Mouse (Mus musculus) liver, embryonic 15.5 days (tissue): ENCODE measurements around the gene Chrna7. TPM values are rescaled to one million over a fixed set of nuclear protein-coding genes. Genes with fewer than 3 reads are reported as not detected.

Source experiments
- ATAC-seq: fragments of 200-750 bp; cut with Nextera tagmentation; 2 replicates; pipeline ENCODE4 v1.8.0; 2017; ENCODE audit warnings: moderate number of reproducible peaks, mild to moderate bottlenecking, moderate library complexity; ENCODE audit not compliant: insufficient read depth
- H3K27ac ChIP-seq: fragments of 300-500 bp; sonication (generic); replicated peaks from 2 replicates; pipeline ENCODE4 v1.5.1; 2015; ENCODE audit warnings: mild to moderate bottlenecking, inconsistent platforms
- H3K27me3 ChIP-seq: fragments of 300-500 bp; sonication (generic); 2 replicates; pipeline ENCODE4 v1.6.1; 2015; ENCODE audit warnings: mild to moderate bottlenecking, inconsistent platforms
- H3K36me3 ChIP-seq: fragments of 300-500 bp; sonication (generic); replicated peaks from 2 replicates; pipeline ENCODE4 v1.6.1; 2015; ENCODE audit warnings: moderate library complexity, mild to moderate bottlenecking, inconsistent platforms
- H3K4me1 ChIP-seq: fragments of 300-500 bp; sonication (generic); replicated peaks from 2 replicates; pipeline ENCODE4 v1.6.1; 2015; ENCODE audit warnings: inconsistent platforms
- H3K4me2 ChIP-seq: fragments of 300-500 bp; sonication (generic); 2 replicates; pipeline ENCODE4 v1.6.1; 2015; ENCODE audit warnings: moderate library complexity, mild to moderate bottlenecking, inconsistent platforms
- H3K4me3 ChIP-seq: fragments of 300-500 bp; sonication (generic); replicated peaks from 2 replicates; pipeline ENCODE4 v1.5.1; 2015; ENCODE audit warnings: mild to moderate bottlenecking, inconsistent platforms
- H3K9ac ChIP-seq: fragments of 300-500 bp; sonication (generic); 2 replicates; pipeline ENCODE4 v1.6.1; 2015; ENCODE audit warnings: moderate library complexity, mild to moderate bottlenecking, inconsistent platforms
- H3K9me3 ChIP-seq: fragments of 300-500 bp; sonication (generic); replicated peaks from 2 replicates; pipeline ENCODE4 v1.6.1; 2016; ENCODE audit warnings: inconsistent platforms
- WGBS: fragments of 180-500 bp; shearing (Covaris S2); methylation state at CpG from one replicate; pipeline ENCODE4 v1.1.7; 2015; ENCODE audit warnings: mixed read lengths; ENCODE audit not compliant: insufficient replicate concordance; 5-methylcytosine and 5-hydroxymethylcytosine counted together
- polyA plus RNA-seq: library from polyadenylated mRNA; unstranded; fragments of >200 nt; fragmentation: Nextera tagmentation; extraction: Ambion mirVana; gene quantifications from 2 replicates; pipeline ENCODE4 v1.2.1, GENCODE M21; 2015

Chrna7 gene
- polyA plus RNA-seq, 1 experiment from 2014 or later, result not detected

DNA sequence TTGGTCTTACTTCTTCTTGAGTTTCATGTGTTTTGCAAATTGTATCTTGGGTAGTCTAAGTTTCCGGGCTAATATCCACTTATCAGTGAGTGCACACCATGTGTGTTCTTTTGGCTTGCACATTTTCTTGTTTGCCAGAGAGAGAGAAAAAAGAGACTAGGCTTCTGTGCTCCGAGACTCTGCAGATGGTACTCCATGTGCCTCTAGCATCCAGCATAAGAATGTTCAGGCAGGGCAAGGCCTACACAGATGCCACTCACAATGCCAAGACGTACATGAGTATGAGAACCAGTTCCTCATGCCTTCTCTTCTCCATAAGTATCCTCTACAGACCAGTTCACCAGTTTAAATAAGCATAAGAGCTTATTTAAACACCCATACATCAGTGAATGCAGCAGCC lies 47.8 kb downstream of the Chrna7 start:
- H3K9ac ChIP-seq, result no peak overlapping the region
- H3K4me1 ChIP-seq, result no peaks in the 10 kb centered on the region
- 59% methylated on average over 3 of the region's 3 CpGs for WGBS
- H3K4me2 ChIP-seq, result no peak overlapping the region
- H3K27ac ChIP-seq, result no peak overlapping the region
- H3K4me3 ChIP-seq, result no peak overlapping the region
- no peaks in the 10 kb centered on the region for H3K9me3 ChIP-seq
- no peaks in the 10 kb centered on the region for H3K27me3 ChIP-seq
- no peaks in the 10 kb centered on the region for H3K36me3 ChIP-seq
- no peak for ATAC-seq

DNA sequence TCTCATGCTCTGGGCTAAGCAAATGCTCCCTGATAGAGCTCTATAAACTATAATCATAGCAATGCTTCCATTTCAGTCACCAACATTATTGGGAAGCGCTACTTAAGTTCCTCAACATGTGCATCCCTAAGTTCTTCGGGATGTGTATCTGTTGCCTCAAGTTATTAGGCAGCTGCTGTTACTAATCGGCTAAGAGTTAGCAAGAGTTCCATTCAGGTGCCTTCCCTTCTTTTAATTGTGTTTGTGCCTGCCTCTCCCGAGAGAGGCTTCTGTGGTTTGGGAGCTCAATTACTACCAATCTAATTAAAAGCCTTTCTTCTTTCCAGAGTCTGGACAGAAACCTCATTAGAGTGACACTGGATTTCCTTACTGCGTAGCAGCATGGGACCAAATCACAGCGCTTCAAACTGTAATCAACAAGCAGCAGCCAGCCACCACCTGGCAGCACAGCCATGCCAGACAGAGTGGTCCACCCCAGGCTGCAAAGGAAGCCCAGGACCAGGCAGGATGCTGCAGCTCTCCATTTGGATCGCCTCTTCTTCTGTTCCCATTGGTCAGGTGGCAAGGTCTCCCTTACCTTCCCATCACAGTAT lies 50.0 kb downstream of the Chrna7 start:
- Histone ChIP-seq H3K4me3 (no peak overlapping the region), H3K4me2 (no peak overlapping the region), H3K27ac (no peak overlapping the region), H3K9ac (no peak overlapping the region), H3K9me3 (no peaks in the 10 kb centered on the region), H3K36me3 (no peaks in the 10 kb centered on the region), H3K4me1 (no peaks in the 10 kb centered on the region), H3K27me3 (no peaks in the 10 kb centered on the region)
- WGBS, result 60% methylated on average over 7 of the region's 7 CpGs
- no peak for ATAC-seq

GRCm38 (mm10) chr7:63153239-63153638 lies 59.1 kb downstream of the Chrna7 start:
- Histone ChIP-seq H3K36me3 (no peaks in the 10 kb centered on the region), H3K9me3 (0 out of 2 replicates have a peak, but pooled peaks cover 3% of the 10 kb centered on the region), H3K27me3 (no peaks in the 10 kb centered on the region), H3K4me3 (no peak overlapping the region), H3K9ac (no peak overlapping the region), H3K27ac (no peak overlapping the region), H3K4me2 (no peak overlapping the region), H3K4me1 (no peaks in the 10 kb centered on the region)
- no peak for ATAC-seq
- WGBS, result 43% methylated on average over 1 of the region's 1 CpGs

- WGBS, result 55% methylated on average over 3 of the region's 3 CpGs
- no peak for ATAC-seq
- no peaks in the 10 kb centered on the region for H3K27me3 ChIP-seq
These were observed 63.6 kb downstream of the Chrna7 start for GRCm38 (mm10) chr7:63148740-63149139.

DNA sequence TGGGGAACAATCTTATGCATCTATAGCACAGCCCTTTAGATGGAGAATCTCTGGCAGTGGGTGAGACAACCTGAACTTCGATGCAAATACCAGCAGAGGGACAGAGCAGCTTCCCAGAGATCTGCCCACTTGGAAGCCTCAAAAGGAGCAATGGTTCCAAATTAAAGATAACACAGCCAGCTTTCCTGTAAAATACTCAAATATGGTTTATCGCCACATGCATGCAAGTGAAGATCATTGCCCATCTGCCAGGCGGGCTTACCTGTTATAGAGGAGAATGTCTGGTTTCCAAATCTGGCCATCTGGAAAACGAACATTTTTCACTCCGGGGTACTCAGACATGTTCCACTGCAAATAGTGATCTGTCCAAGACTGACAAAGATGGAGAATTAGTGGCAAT lies 64.0 kb downstream of the Chrna7 start:
- no peaks in the 10 kb centered on the region for H3K4me1 ChIP-seq
- WGBS, result 55% methylated on average over 5 of the region's 5 CpGs
- H3K27ac ChIP-seq, result no peak overlapping the region
- no peaks in the 10 kb centered on the region for H3K36me3 ChIP-seq
- no peak overlapping the region for H3K4me3 ChIP-seq
- no peak overlapping the region for H3K9ac ChIP-seq
- no peak for ATAC-seq
- H3K4me2 ChIP-seq, result no peak overlapping the region
- H3K9me3 ChIP-seq, result 0 out of 2 replicates have a peak, but pooled peaks cover 3% of the 10 kb centered on the region
- no peaks in the 10 kb centered on the region for H3K27me3 ChIP-seq

More at GRCm38 (mm10) chr7:63148740-63149139, 63.6 kb downstream of the Chrna7 start:
- no peaks in the 10 kb centered on the region for H3K36me3 ChIP-seq
- H3K4me1 ChIP-seq, result no peaks in the 10 kb centered on the region
- no peak overlapping the region for H3K27ac ChIP-seq
- no peak overlapping the region for H3K9ac ChIP-seq
- H3K4me3 ChIP-seq, result no peak overlapping the region
- no peak overlapping the region for H3K4me2 ChIP-seq
- H3K9me3 ChIP-seq, result 0 out of 2 replicates have a peak, but pooled peaks cover 3% of the 10 kb centered on the region

DNA sequence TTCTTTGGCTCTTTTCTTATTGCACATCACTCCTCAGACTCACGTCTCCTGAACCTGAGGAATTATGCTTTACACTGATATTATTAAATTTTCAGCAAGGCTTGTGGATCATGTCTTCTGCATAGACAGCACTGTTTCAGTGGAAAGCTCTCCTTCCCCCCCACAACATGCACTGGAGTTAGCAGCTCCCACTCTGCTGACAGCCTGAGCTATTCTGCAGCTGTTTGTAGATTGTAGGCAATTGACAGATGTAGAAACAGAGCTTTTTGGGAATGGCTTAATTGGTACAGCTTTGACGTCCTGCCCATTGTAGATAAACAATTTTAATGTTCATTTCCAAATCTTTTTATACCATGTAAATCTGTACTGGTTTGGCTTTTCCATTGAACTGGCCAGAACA lies 89.8 kb downstream of the Chrna7 start:
- Histone ChIP-seq H3K9ac (no peak overlapping the region), H3K4me1 (no peaks in the 10 kb centered on the region), H3K36me3 (no peaks in the 10 kb centered on the region), H3K27me3 (no peaks in the 10 kb centered on the region), H3K9me3 (no peaks in the 10 kb centered on the region), H3K4me3 (no peak overlapping the region), H3K27ac (no peak overlapping the region), H3K4me2 (no peak overlapping the region)
- ATAC-seq, result no peak
- WGBS, result 37% methylated on average over 2 of the region's 2 CpGs

GRCm38 (mm10) chr7:63113671-63114070 lies 98.7 kb downstream of the Chrna7 start:
- H3K4me3 ChIP-seq, result no peak overlapping the region
- no peaks in the 10 kb centered on the region for H3K27me3 ChIP-seq
- no peaks in the 10 kb centered on the region for H3K9me3 ChIP-seq
- no peaks in the 10 kb centered on the region for H3K36me3 ChIP-seq
- no peak overlapping the region for H3K9ac ChIP-seq
- no peak for ATAC-seq
- H3K4me2 ChIP-seq, result no peak overlapping the region
- WGBS, result 21% methylated on average over 2 of the region's 2 CpGs
- H3K4me1 ChIP-seq, result no peaks in the 10 kb centered on the region
- no peak overlapping the region for H3K27ac ChIP-seq

DNA sequence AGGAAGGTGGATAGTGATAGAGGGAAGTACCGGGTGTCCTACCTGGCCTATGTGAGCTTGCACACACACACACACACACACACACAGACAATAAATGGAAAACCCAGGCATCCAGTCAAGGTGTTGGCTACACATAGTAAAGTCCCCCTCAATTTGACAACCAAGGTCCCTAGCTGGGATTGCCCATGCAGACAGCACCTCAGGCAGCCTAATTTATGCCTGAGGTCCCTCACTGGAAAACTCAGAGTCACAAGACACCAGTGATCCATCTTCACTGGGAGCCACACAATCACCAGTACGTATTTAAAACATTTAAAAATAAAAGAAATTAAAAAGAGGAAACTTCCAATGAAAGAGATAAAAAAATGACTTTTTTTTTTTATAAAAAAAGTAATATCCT lies 99.1 kb downstream of the Chrna7 start:
- WGBS, result 49% methylated on average over 2 of the region's 2 CpGs
- no peak overlapping the region for H3K4me3 ChIP-seq
- H3K27ac ChIP-seq, result no peak overlapping the region
- H3K9me3 ChIP-seq, result no peaks in the 10 kb centered on the region
- H3K27me3 ChIP-seq, result no peaks in the 10 kb centered on the region
- no peak overlapping the region for H3K4me2 ChIP-seq
- ATAC-seq, result no peak
- H3K9ac ChIP-seq, result no peak overlapping the region
- no peaks in the 10 kb centered on the region for H3K4me1 ChIP-seq
- no peaks in the 10 kb centered on the region for H3K36me3 ChIP-seq

DNA sequence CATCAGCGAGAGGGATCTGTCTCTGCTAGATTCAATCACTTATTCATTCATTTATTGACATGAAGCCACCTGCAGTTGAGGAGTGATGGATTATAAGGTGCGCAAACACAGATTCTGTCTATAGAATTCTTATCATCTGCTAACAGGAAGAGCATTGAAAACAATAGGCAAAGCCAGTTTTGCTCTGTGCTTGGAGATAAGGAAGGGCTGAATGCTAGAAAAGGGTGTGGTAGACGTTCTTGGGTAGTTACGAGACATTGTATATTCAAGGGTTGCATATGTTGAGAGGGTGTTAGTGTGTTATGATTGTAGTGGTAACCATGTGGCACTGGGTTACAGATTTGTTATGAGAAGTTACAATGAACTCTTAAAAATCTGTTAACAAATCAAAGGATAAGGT lies 103.0 kb downstream of the Chrna7 start:
- Histone ChIP-seq H3K4me1 (no peaks in the 10 kb centered on the region), H3K9ac (no peak overlapping the region), H3K27me3 (no peaks in the 10 kb centered on the region), H3K9me3 (no peaks in the 10 kb centered on the region), H3K4me2 (no peak overlapping the region), H3K4me3 (no peak overlapping the region), H3K27ac (no peak overlapping the region), H3K36me3 (no peaks in the 10 kb centered on the region)
- WGBS, result 33% methylated on average over 4 of the region's 4 CpGs
- no peak for ATAC-seq

DNA sequence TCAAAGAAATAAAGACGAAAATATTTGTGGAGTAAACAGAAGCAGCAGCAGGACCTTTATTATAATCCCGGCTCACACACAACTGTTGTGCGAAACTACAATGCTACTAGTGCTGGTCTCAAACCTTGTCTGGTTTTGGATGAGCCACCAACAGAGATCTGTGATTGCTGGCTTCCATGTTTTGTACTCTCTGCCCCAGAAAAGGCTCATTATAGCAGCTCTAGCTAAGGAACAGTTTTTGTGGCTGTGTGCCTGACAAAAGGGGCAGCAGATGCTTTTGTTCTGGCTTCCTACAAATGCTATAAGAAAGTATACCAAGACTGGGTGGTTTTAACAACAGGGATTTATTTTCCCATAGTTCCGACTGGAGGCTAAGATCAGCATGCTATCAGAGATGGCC lies 126.4 kb downstream of the Chrna7 start:
- Histone ChIP-seq H3K36me3 (no peaks in the 10 kb centered on the region), H3K9me3 (no peaks in the 10 kb centered on the region), H3K4me2 (no peak overlapping the region), H3K27ac (no peak overlapping the region), H3K9ac (no peak overlapping the region), H3K27me3 (no peaks in the 10 kb centered on the region), H3K4me1 (no peaks in the 10 kb centered on the region), H3K4me3 (no peak overlapping the region)
- ATAC-seq, result no peak
- WGBS, result 71% methylated on average over 4 of the region's 4 CpGs

DNA sequence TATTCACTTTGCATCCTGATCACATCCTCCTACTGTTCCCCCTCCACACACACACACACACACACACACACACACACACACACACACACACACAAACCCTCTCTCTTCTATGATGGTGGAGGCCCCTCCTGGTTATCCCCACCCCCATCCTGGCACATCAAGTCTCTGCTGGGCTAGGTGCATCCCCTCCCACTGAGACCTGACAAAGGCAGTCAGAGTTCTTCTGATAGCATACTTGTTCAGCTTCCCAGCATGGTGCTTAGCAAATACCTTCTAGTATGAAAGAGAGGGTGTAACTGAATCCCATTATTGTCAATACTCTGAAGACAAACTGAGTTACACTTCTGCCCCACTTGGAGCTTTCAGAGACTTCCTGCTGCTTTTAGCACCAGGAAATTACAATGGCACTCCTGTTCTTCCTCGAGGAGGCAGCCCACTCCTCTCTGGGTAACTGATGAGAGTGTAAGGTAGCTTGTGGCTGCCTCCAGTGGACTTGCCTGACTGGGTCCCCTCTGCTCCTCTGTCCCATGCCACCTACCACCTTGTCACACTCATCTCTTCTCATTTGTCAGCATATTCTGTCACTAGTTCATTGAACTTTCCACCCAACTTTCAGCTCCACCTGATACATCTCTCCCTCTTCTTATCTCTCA lies 127.9 kb downstream of the Chrna7 start:
- no peaks in the 10 kb centered on the region for H3K27me3 ChIP-seq
- no peaks in the 10 kb centered on the region for H3K36me3 ChIP-seq
- H3K27ac ChIP-seq, result no peak overlapping the region
- no peak overlapping the region for H3K9ac ChIP-seq
- ATAC-seq, result no peak
- no peak overlapping the region for H3K4me3 ChIP-seq
- no peaks in the 10 kb centered on the region for H3K9me3 ChIP-seq
- WGBS, result 0% methylated on average over 1 of the region's 1 CpGs
- H3K4me1 ChIP-seq, result no peaks in the 10 kb centered on the region
- H3K4me2 ChIP-seq, result no peak overlapping the region

DNA sequence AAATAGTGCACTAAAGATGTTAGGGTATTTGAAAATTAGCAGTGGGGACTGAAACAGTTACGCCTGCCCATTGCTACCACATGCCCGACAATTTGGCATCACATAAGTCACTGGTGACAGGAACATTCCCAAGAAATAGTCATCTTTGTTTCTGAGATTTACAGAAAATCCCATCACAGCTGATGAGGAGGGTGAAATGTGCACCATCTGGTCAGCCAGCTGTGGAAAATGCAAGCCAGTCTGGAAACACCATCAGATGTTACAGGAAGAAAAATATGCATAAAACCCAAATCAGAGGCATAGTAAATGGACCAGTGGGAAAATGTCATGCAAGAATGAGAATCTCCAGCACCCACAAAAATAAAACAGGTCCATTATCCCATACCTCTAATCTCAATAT lies 151.4 kb downstream of the Chrna7 start:
- H3K4me1 ChIP-seq, result no peaks in the 10 kb centered on the region
- H3K9me3 ChIP-seq, result no peaks in the 10 kb centered on the region
- H3K9ac ChIP-seq, result no peak overlapping the region
- H3K4me3 ChIP-seq, result no peak overlapping the region
- H3K27ac ChIP-seq, result no peak overlapping the region
- no peaks in the 10 kb centered on the region for H3K36me3 ChIP-seq
- WGBS, result 54% methylated on average over 2 of the region's 2 CpGs
- H3K27me3 ChIP-seq, result no peaks in the 10 kb centered on the region
- H3K4me2 ChIP-seq, result no peak overlapping the region
- ATAC-seq, result no peak
